Mouse (Mus musculus): ENCODE measurements around the gene Ndufa7.

Ndufa7 gene

DNA sequence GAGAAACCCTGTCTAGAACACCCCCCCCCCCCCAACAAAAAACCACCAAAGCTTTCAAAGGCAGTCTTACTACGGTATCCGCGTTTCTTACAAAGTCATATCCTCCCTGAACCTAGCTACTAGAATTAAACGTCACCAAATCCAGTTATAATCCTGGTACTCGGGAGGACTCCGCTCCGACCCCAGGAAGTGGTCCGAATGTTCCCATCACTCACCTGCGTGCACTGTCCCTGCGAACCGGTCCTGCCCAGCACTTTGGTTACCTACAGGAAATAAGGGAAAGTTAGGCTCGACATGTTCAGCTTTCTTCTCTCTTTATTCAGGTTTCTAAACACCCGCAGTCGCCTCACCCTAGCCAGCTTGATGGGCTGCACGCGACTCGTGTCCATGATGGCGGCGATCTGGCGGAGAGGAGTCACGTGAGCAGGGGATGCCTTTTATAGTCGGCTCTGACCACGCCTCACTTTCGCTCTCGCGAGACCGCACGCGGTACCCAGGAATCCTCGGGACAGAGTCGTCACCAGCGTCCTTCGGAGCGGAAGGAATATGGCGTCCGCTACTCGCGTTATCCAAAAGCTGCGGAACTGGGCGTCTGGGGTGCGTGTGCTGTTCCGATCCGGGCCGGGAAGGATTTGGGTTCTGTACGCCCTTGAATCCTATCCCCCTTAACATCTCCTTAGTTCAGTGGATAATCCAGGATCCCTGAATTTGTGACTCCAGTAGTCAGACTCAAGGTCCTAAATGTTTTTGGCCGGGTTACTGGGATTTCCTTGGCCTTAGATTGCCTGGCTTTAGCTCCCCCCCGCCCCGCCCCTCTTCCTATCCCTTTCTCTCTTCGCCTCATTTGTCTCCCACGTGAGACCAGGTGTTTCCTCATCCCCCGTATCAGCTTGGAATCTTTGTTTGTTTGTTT lies at the start of gene Ndufa7, which contains the start of gene Rps28:
Gene Ndufa7 (plus strand): TSS at position 489 of the 913 bp plus-strand sequence.
Gene Rps28 (minus strand): TSS at position 479 of the 913 bp plus-strand sequence.
- peak; percentile 98 for DNase-seq

DNA sequence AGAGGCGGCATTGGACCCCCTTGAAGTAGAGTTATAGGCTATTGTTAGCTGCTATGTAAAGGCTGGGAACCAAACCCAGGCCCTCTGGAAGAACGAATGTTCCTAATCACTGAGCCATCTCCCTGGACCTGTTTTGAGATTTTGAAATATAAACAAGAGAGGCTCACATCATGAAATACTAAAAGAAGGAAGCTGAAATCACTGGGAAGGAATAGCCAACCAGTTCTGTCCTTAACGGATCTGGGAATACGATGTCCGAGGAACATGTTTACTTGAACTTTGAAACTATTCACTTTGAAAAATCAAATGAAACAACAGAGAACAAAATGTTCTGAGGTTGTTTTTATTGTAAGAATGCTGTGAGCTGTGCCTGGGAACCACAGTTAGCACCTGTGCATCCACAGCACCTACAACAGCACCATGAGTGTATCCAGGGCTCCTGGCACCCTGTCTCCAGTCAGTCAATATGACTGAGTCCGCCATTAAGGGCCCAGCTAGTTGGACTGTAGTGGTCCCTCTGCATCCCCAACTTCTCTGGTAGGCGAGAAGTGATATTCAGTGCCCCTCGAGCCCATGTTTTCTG lies 49.7 kb upstream of the Ndufa7 start:
- no peak for DNase-seq

DNA sequence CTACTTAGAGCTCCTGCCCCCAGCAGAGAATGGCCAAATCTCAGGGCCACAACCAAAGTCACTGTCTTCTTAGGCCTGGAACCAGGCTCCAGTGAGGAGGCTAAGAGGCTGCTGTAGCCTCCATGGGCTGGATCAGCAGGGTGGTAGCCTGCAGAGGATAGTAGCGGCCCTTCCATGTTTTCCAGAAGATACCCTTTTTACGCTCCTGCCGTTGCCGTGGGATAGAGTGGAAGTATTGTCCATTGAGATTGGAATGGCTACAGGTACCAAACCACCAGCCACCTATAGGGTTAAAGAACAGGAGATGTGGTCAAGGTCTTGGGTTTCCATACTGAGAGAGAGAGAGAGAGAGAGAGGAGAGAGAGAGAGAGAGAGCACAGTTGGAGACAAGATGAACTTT lies 49.1 kb upstream of the Ndufa7 start:
- no peak for DNase-seq

DNA sequence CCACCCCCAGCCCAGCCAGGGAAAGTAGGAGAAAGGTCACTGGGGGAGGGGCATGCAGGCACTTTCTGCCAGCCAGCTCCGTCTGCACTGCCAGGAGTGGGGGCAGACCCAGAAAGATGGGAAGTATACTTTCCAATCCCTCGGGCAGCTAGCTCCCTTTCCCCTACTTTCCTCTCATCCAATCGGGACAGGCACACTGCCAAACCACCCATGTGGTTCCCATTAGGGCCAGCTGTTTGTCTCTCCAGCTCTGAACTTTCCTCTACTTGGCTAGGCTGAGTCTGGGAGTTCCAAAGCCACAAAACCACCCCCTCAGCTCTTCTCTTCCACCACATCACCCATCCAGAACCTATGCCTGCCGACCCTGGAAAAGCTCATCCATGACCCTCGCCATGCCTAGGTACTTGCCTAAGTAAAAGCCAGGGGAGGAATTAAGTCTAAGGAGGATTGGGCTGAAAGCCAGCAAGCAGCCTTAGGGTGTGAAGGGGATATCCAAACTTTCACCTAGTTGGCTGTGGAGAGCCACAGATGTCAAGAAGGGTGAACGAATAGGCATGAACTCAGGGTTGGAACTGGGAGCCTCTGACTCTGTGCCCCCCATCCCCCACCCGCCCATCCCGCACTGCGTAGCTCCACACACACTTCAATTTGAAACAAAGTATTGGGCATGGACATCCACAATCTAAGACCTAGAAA lies 45.0 kb upstream of the Ndufa7 start:
- DNase-seq = no peak

GRCm38 (mm10) chr17:33779967-33780295 lies 44.4 kb upstream of the Ndufa7 start:
- DNase-seq = no peak

- no peak for DNase-seq
These were observed 43.9 kb upstream of the Ndufa7 start for GRCm38 (mm10) chr17:33780431-33780830.

DNA sequence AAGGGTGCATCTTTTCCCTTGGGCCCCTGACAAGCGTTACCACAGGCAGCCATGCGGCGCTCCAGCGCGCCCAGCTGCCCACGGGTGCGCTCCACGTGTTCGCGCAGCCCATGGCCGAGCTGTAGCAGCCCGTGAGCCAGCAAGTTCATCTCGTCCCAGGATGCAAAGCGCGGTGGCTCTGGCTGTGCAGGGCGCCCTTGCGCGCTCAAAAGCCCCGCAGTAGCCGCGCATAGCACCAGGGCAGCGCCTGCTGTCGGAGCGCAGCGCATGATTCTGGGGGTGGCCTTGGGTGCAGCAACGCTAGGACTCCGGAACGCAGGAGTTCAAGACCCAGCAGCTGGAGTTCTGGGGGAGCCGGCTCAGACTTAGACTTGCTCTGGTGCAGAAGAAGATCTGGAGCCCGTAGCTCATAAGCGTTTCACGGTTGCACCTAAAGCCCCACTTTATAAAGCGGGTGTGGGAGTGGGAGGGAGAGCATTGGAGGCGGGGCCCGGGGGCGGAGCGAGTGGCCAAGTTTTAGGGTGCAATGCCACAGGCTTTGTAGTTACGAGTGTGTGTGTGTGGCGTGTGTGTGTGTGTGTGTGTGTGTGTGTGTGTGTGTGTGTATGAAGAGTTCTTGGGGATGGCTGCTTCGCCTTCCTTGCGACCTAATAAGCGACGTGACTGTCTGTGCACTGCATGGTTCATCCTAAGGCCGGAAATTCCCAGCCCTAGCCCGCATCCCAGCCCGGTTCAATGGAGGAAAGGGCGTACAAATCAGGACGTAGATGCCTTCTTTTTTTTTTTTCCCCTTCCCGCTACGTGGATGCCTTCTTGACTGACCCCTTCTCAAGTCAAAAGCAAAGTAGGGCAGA lies 43.0 kb upstream of the Ndufa7 start, which contains the start of gene Angptl4:
Gene Angptl4 (minus strand): TSS at position 707 of the 854 bp plus-strand sequence.
- DNase-seq = peak; percentile 85

GRCm38 (mm10) chr17:33782067-33782466 lies 42.3 kb upstream of the Ndufa7 start:
- no peak for DNase-seq

GRCm38 (mm10) chr17:33783408-33783807 lies 41.0 kb upstream of the Ndufa7 start:
- no peak for DNase-seq

DNA sequence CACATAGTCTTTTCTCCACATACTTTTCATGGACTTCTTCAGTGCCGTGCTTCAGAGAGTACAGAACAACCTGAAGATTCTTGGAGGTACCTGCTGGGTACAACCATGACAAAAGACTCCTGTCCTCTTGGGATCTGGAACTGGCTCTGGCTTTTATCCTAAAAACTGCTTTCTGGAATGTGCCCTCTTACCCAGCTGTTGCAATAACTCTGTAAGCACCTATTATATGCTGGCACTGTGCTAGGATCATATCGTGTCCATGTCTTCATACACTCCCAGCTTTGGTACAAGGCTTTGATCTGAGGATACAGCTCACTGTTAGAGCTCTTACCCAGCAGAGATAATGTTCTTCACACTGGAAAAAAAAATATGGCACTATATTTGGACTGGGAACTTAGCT lies 39.4 kb upstream of the Ndufa7 start:
- no peak for DNase-seq

GRCm38 (mm10) chr17:33786375-33786774 lies 38.0 kb upstream of the Ndufa7 start:
- no peak for DNase-seq

DNA sequence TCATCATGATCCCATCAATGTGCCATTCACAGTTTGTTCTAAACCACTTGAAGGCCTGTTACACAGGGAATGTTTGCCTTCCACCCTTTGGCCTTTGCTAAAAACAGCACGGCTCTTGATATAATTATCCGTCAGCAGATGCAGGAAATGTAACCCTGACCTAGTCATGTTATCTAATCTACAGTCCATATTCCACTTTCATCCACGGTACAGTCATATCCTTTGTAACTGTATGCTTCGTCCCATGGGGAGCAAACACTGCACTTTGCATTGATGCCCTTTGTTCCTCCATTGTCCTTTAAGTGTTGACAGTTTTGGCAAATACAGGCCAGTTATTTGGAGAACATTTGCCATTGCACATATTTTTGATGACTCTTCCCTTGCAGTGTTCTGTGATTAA lies 35.6 kb upstream of the Ndufa7 start:
- DNase-seq = no peak

DNA sequence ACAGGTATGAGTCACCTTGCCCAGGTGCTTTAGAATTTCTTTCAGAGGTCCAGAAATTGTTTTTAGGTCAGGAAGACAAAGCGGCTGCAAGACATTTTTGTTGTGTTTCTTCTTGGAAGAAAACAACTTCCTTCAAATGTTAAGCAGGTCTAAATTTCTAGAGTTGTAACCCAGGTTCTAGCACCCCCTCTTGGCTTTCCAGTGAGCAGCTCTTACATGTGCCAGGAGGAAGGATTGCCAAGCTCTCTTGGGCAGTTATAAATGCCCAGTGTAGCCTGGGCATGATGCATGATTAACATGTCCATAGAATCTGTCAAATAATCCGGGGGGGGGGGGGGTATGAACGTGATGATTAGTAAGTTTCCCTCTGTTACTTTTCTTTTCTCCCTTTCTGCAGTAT lies 26.1 kb upstream of the Ndufa7 start:
- DNase-seq = no peak

DNA sequence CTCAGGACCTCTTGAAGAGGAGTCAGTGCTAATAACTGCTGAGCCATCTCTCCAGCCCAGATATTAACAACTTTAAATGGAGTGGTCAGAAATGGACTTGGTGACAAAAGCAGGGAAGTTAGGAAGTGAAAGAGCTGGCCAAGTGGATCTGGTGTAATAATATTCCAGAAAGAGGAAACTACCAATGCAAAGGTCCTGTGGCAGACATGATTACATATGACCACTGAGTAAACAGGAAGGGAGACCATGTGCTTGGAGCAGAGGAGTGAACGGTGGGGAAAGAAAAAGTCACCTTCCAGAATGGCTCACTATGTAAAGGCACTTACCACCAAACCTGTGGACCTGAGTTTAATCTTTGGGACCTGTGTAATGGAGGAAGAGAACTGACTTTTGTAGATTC lies 25.1 kb upstream of the Ndufa7 start:
- no peak for DNase-seq

- DNase-seq = no peak
These were observed 22.2 kb upstream of the Ndufa7 start for GRCm38 (mm10) chr17:33802221-33802620.

- DNase-seq = no peak
These were observed 20.2 kb upstream of the Ndufa7 start for GRCm38 (mm10) chr17:33804205-33804604.

- no peak for DNase-seq
These were observed 19.6 kb upstream of the Ndufa7 start for GRCm38 (mm10) chr17:33804745-33805144.

DNA sequence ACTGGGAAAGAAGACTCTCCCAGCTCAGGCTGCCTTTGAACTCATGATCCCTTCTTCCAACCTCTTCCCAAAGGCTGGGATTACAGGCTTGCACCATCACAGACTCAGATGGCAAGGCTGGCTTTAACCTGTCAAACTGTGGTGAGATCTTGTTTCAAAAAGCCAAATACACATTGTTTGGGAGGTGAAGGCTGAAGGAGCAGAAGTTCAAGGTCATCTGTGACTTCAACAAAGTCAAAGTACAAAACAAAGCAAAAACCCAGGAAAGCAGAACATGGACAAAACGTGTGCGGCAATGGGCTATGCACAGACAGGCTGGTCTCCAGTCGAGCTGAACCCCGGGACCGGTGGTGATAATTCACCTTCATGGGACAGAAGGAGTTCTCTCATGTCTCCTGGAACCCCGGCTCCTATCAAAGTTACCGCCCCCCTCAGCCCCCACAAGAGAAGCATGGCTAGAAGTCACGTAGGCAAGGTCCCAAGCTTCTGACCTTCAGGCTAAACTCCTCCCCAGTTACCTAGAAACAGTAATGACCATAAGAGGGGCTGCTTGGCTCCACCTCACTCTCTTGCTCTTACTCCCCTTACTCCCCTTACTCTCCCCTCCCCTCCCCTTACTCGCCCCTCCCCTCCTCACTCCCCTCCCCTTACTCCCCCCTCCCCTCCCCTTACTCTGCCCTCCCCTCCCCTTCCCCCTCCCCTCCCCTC lies 17.0 kb upstream of the Ndufa7 start:
- no peak for DNase-seq

DNA sequence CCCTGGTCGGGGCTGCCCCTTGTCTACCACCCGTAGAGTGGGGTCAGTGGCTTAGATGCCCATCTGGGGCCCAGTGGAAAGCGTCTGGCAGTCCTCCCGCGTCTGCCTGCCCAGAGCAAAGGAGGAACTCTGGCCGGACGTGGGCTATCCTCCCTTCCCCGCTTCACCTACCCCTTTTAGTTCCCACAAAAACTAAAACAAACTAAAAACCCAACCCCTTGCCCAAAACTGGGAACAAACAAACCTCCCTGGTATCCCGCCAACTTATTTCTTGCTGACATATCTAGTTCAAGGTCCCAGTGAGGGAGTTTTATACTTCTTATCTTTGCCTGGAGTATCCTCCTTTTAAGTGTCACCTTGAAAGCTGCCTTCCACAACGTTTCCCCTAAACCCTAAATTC lies 16.2 kb upstream of the Ndufa7 start:
- no peak for DNase-seq

GRCm38 (mm10) chr17:33810334-33811141 lies 13.8 kb upstream of the Ndufa7 start, which contains the start of gene Kank3:
TSS of gene Kank3 (plus strand) at chr17:33810519.
- peak; percentile 88 for DNase-seq

- DNase-seq = no peak
These were observed 13.2 kb upstream of the Ndufa7 start for GRCm38 (mm10) chr17:33811142-33811516.

All from thymus, postnatal 14 days (tissue).